Mouse (Mus musculus) limb, embryonic 13.5 days (tissue): ENCODE results near the gene Gcgr. TPM values are rescaled to one million over a fixed set of nuclear protein-coding genes. Genes with fewer than 3 reads are reported as not detected.

Experiments
- ATAC-seq: fragments of 200-750 bp; cut with Nextera tagmentation; 2 replicates; pipeline ENCODE4 v1.8.0; 2017; ENCODE audit warnings: low read depth, moderate number of reproducible peaks, moderate TSS enrichment; ENCODE audit not compliant: low FRiP score
- H3K27ac ChIP-seq: fragments of 300-500 bp; sonication (generic); 2 replicates; pipeline ENCODE4 v1.5.1; 2015; ENCODE audit warnings: inconsistent platforms, mild to moderate bottlenecking, moderate library complexity
- H3K27me3 ChIP-seq: fragments of 300-500 bp; sonication (generic); 2 replicates; pipeline ENCODE4 v1.6.1; 2015; ENCODE audit warnings: mild to moderate bottlenecking, inconsistent platforms
- H3K36me3 ChIP-seq: fragments of 300-500 bp; sonication (generic); 2 replicates; pipeline ENCODE4 v1.6.1; 2015; ENCODE audit warnings: inconsistent platforms, mild to moderate bottlenecking, moderate library complexity
- H3K4me1 ChIP-seq: fragments of 300-500 bp; sonication (generic); 2 replicates; pipeline ENCODE4 v1.6.1; 2015; ENCODE audit warnings: inconsistent platforms
- H3K4me2 ChIP-seq: fragments of 300-500 bp; sonication (generic); replicated peaks from 2 replicates; pipeline ENCODE4 v1.6.1; 2015; ENCODE audit warnings: inconsistent platforms, mild to moderate bottlenecking, moderate library complexity
- H3K4me3 ChIP-seq: fragments of 300-500 bp; sonication (generic); 2 replicates; pipeline ENCODE4 v1.5.1; 2015; ENCODE audit warnings: moderate library complexity, mild to moderate bottlenecking, inconsistent platforms
- H3K9ac ChIP-seq: fragments of 300-500 bp; sonication (generic); 2 replicates; pipeline ENCODE4 v1.6.1; 2015; ENCODE audit warnings: mild to moderate bottlenecking, inconsistent platforms
- H3K9me3 ChIP-seq: fragments of 300-500 bp; sonication (generic); 2 replicates; pipeline ENCODE4 v1.6.1; 2016; ENCODE audit warnings: inconsistent platforms
- WGBS: fragments of 180-500 bp; shearing (Covaris S2); methylation state at CpG from one replicate; pipeline ENCODE4 v1.1.7; 2015; 5-methylcytosine and 5-hydroxymethylcytosine counted together
- polyA plus RNA-seq: library from polyadenylated mRNA; unstranded; fragments of >200 nt; fragmentation: Nextera tagmentation; extraction: Ambion mirVana; gene quantifications from 2 replicates; pipeline ENCODE4 v1.2.1, GENCODE M21; 2015

The Gcgr gene
- polyA plus RNA-seq, 1 experiment from 2014 or later: 7.3 TPM

GRCm38 (mm10) chr11:120542376-120542775 is 11.9 kb downstream of the Gcgr start:
- no peak overlapping the region; the same call in 1 of the 2 replicates for H3K9ac ChIP-seq
- H3K27me3 ChIP-seq: no peaks in the 10 kb centered on the region
- peaks cover 48% of the 10 kb centered on the region for H3K36me3 ChIP-seq
- H3K27ac ChIP-seq: no peak overlapping the region
- peaks cover 31% of the 10 kb centered on the region for H3K4me1 ChIP-seq
- H3K4me2 ChIP-seq: no peak overlapping the region
- H3K9me3 ChIP-seq: no peaks in the 10 kb centered on the region
- ATAC-seq: no peak
- no peak overlapping the region for H3K4me3 ChIP-seq
- 78% methylated on average over 6 of the region's 6 CpGs for WGBS

DNA sequence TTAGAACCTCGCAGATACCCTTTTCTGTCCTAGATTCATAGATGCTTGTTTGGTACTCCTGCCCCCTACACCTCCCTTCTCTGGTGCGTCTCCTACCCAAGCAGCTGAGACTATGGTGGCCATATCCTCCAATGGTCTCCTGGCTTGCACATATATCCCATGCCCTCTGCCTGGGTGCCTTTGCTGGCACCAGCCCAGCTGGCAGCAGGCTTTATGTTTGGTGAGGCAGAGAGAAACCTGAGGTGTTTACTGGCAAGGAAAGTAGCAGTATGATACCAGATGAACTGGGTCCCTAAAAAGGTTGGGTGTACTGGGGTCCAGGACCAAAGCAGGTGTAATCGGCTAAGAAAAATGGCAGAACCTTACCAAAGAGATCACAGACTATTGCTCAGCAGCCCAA is 15.5 kb downstream of the Gcgr start:
- H3K4me2 ChIP-seq: no peak overlapping the region
- no peak for ATAC-seq
- H3K9me3 ChIP-seq: no peaks in the 10 kb centered on the region
- H3K9ac ChIP-seq: no peak overlapping the region
- no peak overlapping the region for H3K4me3 ChIP-seq
- H3K4me1 ChIP-seq: peaks cover 27% of the 10 kb centered on the region
- no peaks in the 10 kb centered on the region for H3K27me3 ChIP-seq
- 99% methylated on average over 3 of the region's 3 CpGs for WGBS
- H3K36me3 ChIP-seq: peaks cover 48% of the 10 kb centered on the region
- H3K27ac ChIP-seq: no peak overlapping the region

GRCm38 (mm10) chr11:120547469-120547868 is 17.0 kb downstream of the Gcgr start:
- H3K4me2 ChIP-seq: peak overlapping the region; percentile 95
- no peaks in the 10 kb centered on the region for H3K9me3 ChIP-seq
- H3K4me1 ChIP-seq: peaks cover 27% of the 10 kb centered on the region
- ATAC-seq: no peak
- H3K9ac ChIP-seq: peak overlapping the region; percentile 98; the same call in 1 of the 2 replicates
- peak overlapping the region; percentile 5; the same call in 1 of the 2 replicates for H3K4me3 ChIP-seq
- H3K27ac ChIP-seq: no peak overlapping the region
- H3K27me3 ChIP-seq: no peaks in the 10 kb centered on the region
- WGBS: 68% methylated on average over 2 of the region's 2 CpGs
- peaks cover 37% of the 10 kb centered on the region for H3K36me3 ChIP-seq

DNA sequence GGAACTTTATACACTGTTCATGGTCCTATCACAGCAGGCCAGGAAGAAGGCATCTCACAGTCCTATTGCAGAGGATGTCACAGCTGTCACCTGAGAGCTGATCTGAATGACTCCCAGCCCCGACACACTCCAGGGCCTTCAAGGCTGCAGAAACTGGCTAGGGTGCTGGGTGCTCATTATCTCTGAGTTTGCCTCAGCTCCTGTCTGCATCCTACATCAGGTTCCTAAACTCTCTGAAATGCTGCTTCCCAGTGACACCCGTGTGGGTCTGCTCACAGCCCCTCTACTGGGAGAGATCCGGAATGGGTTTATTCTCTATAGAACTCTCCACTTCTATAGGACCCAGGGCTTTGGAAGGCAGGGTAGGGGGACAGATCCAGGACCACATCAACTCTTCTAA is 17.7 kb downstream of the Gcgr start:
- no peak for ATAC-seq
- Histone ChIP-seq H3K4me3 (peak overlapping the region; percentile 98), H3K36me3 (peaks cover 30% of the 10 kb centered on the region), H3K4me2 (peak overlapping the region; percentile 95), H3K4me1 (peaks cover 27% of the 10 kb centered on the region), H3K9me3 (no peaks in the 10 kb centered on the region), H3K9ac (peak overlapping the region; percentile 98), H3K27ac (peak overlapping the region; percentile 87; the same call in 1 of the 2 replicates), H3K27me3 (no peaks in the 10 kb centered on the region)
- WGBS: 90% methylated on average over 3 of the region's 3 CpGs

DNA sequence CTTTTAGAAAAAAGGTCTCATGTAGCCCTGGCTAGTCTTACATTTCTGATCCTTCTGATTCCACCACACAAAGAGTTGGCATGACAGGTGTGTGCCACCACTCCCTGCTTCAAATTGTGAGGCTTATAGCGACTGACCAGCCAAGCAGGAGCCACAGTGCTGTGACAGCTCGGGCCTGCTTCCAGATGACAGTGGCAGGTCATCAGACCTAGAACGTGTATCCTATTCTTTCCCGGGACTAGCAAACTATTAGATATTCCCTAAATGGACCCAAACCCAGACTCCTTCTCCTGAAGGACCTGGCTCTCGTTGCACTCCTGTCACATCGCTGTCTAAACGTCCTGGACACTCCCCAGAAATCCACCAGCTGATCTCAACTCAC is 18.3 kb downstream of the Gcgr start:
- Histone ChIP-seq H3K36me3 (peaks cover 24% of the 10 kb centered on the region), H3K9me3 (no peaks in the 10 kb centered on the region), H3K9ac (peak overlapping the region; percentile 98), H3K4me3 (peak overlapping the region; percentile 98), H3K27ac (peak overlapping the region; percentile 87), H3K27me3 (no peaks in the 10 kb centered on the region), H3K4me2 (peak overlapping the region; percentile 95), H3K4me1 (peaks cover 27% of the 10 kb centered on the region)
- 24% methylated on average over 7 of the region's 7 CpGs for WGBS
- ATAC-seq: no peak

DNA sequence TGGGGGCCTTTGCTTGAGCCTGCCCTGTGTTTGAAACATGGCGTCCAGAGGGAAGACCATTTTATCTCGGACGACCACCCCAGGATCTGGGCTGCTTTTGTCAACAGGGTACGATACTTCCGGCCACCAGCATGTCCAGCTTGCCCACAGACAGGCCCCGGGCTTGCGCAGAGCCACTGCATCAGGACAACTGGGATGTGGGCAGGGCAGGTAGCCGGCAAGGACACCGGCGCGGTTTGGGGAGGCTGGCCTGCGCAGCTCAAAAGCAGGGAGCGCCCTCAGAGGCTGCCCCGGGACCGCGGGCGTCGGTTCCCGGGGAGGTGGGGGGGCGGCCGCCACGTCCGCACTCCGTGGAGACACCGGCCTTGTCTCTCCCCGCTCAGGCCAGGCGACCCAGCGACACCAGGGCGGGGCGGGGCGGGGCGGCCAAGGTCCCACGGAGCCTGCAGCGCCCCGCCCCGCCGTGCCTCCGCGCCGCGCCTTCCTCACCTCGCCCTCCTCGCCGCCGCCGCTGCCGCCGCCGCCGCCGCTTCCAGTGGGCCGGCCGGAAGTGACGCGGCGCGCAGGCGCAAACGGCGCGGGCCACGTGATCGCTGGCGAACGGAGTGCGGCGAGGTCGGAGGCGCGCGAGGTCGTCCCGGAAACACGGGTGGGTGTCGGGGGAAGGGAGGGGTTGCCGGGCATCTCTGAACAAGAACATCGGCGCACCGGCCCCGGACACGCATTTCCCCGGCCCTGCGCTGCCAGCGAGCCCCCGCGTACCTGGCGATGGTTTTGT is 18.9 kb downstream of the Gcgr start, which contains the start of gene Mcrip1:
Gene Mcrip1 (minus strand): TSS at position 560 of the 778 bp plus-strand sequence.
- Histone ChIP-seq H3K9ac (peak within 1 kb of the TSS; percentile 98), H3K9me3 (no peaks in the 10 kb centered on the region), H3K27ac (peak within 1 kb of the TSS; percentile 87), H3K4me2 (peak within 1 kb of the TSS; percentile 95), H3K4me1 (peaks cover 27% of the 10 kb centered on the region), H3K4me3 (peak within 1 kb of the TSS; percentile 98), H3K36me3 (peaks cover 18% of the 10 kb centered on the region), H3K27me3 (no peaks in the 10 kb centered on the region)
- under 1% methylated on average over 63 of the region's 87 CpGs for WGBS
- peak; percentile 79 for ATAC-seq

GRCm38 (mm10) chr11:120549986-120550809 is 19.7 kb downstream of the Gcgr start:
- no peak for ATAC-seq
- Histone ChIP-seq H3K36me3 (peaks cover 10% of the 10 kb centered on the region), H3K9ac (peak overlapping the region; percentile 98), H3K27ac (peak overlapping the region; percentile 63; the same call in 1 of the 2 replicates), H3K4me3 (peak overlapping the region; percentile 98), H3K4me2 (peak overlapping the region; percentile 95), H3K4me1 (peaks cover 27% of the 10 kb centered on the region), H3K27me3 (no peaks in the 10 kb centered on the region), H3K9me3 (no peaks in the 10 kb centered on the region)
- 61% methylated on average over 11 of the region's 11 CpGs for WGBS

GRCm38 (mm10) chr11:120550810-120551440 is 20.4 kb downstream of the Gcgr start, which contains the start of gene Ppp1r27:
TSS of gene Ppp1r27 (minus strand) at chr11:120551132.
- Histone ChIP-seq H3K9me3 (no peaks in the 10 kb centered on the region), H3K9ac (peak within 1 kb of the TSS; percentile 98), H3K4me2 (peak within 1 kb of the TSS; percentile 95), H3K36me3 (peaks cover 7% of the 10 kb centered on the region), H3K27me3 (no peaks in the 10 kb centered on the region), H3K4me3 (peak within 1 kb of the TSS; percentile 98), H3K4me1 (peaks cover 27% of the 10 kb centered on the region), H3K27ac (peak within 1 kb of the TSS; percentile 63; the same call in 1 of the 2 replicates)
- no peak for ATAC-seq
- WGBS: 91% methylated on average over 28 of the region's 28 CpGs

DNA sequence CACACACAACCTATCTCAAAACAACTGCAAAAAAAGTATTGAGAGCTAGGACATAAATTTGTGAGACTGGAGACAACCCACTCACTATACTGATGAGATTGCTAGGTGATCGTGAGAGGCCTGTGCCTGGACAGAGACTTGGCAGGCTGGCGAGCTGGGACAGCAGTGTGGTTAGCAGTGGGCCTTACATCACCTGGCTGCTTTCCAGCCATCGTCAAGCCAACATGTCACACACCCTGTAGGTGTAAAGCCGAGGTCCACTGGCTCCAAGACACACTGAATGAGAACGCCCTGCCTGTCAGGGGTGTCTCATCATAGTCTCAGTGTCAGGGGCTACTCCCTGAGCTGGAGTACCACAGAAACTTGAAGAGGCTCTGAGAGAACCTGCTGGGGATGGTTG is 22.2 kb downstream of the Gcgr start:
- WGBS: 79% methylated on average over 5 of the region's 5 CpGs
- H3K4me3 ChIP-seq: no peak overlapping the region
- H3K4me1 ChIP-seq: peaks cover 20% of the 10 kb centered on the region
- peaks cover 6% of the 10 kb centered on the region; the same call in 1 of the 2 replicates for H3K36me3 ChIP-seq
- H3K27me3 ChIP-seq: no peaks in the 10 kb centered on the region
- no peak overlapping the region for H3K9ac ChIP-seq
- peaks cover 7% of the 10 kb centered on the region; the same call in 1 of the 2 replicates for H3K9me3 ChIP-seq
- no peak for ATAC-seq
- no peak overlapping the region for H3K4me2 ChIP-seq
- H3K27ac ChIP-seq: no peak overlapping the region

DNA sequence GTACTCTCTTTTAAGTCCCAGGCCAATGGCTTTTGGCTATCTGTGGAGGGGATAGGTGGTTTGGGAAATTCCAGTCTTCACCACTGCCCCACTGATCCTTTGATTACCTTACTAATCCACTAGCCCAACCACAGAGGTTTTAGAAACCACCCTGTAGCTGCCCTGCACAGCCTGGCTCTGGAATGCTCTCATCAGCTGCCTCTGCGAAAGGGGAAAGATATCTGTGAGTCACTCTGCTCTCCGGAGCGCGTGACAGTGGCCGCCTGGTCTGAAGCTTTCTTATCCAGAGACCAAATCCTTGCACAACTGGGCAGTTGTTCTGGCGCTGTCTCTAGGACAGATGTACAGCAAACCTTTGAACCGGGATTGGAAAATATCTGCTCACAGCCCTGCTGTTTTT is 24.3 kb downstream of the Gcgr start:
- H3K27me3 ChIP-seq: no peaks in the 10 kb centered on the region
- 0 out of 2 replicates have a peak overlapping the region, but pooled peaks have one; percentile 25 for H3K9ac ChIP-seq
- WGBS: 82% methylated on average over 7 of the region's 7 CpGs
- no peak overlapping the region for H3K27ac ChIP-seq
- no peak overlapping the region for H3K4me3 ChIP-seq
- no peak for ATAC-seq
- no peak overlapping the region for H3K4me2 ChIP-seq
- H3K36me3 ChIP-seq: peaks cover 20% of the 10 kb centered on the region
- peaks cover 7% of the 10 kb centered on the region for H3K4me1 ChIP-seq
- peaks cover 8% of the 10 kb centered on the region; the same call in 1 of the 2 replicates for H3K9me3 ChIP-seq

DNA sequence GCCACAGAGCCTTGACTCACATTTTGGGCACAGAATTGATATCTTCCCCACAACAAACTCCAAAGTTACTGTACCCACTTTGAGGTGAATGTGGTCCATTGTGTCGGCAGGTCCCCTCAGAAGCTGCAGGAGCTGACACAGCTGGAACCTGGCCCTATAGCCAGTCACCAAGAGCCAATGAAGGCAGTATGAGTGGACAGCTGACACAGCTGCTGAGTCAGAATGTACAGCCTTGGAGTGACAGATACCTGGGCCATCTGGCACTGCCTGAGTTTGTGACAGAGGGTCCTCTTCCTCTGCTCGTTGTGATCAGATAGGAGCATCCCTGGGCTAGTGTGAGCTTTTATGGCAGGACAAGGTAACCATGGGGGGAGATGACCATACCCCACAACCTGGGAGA is 24.8 kb downstream of the Gcgr start:
- Histone ChIP-seq H3K4me2 (no peak overlapping the region), H3K27me3 (no peaks in the 10 kb centered on the region), H3K9me3 (peaks cover 8% of the 10 kb centered on the region; the same call in 1 of the 2 replicates), H3K36me3 (peaks cover 24% of the 10 kb centered on the region), H3K4me1 (peaks cover 3% of the 10 kb centered on the region), H3K9ac (no peak overlapping the region), H3K4me3 (no peak overlapping the region), H3K27ac (no peak overlapping the region)
- ATAC-seq: no peak
- WGBS: 73% methylated on average over 2 of the region's 2 CpGs
